Mouse (Mus musculus) ES-E14 (cell line): Measurements from ENCODE around the gene Ncor1.

ENCODE experiments used
- CHD2 ChIP-seq: IDR thresholded peaks from 2 replicates; pipeline ENCODE4 v1.6.1; 2014; ENCODE audit warnings: mild to moderate bottlenecking, low read depth, low read length, inconsistent platforms
- HCFC1 ChIP-seq: IDR thresholded peaks from 2 replicates; pipeline ENCODE4 v1.6.1; 2012; ENCODE audit warnings: low read length, inconsistent platforms, borderline replicate concordance; ENCODE audit not compliant: insufficient read depth
- MAFK ChIP-seq: IDR thresholded peaks from 2 replicates; pipeline ENCODE4 v1.6.1; 2014; ENCODE audit warnings: mild to moderate bottlenecking, low read depth, low read length, inconsistent platforms; ENCODE audit not compliant: insufficient read depth
- ZNF384 ChIP-seq: IDR thresholded peaks from 2 replicates; pipeline ENCODE4 v1.6.1; 2012; ENCODE audit warnings: low read depth, low read length, inconsistent platforms

GRCm38 (mm10) chr11:62270851-62271250 lies 187.5 kb downstream of the Ncor1 start:
- no peak for TF ChIP-seq HCFC1
- TF ChIP-seq MAFK: no peak
- no peak for TF ChIP-seq CHD2
- no peak for TF ChIP-seq ZNF384
